In genomic region chr6:22122693-22123092, GRCm38 (mm10) we compare ENCODE assay signal across 12 mouse cellular contexts.
A peak's percentile ranks its signal among the peaks of the same experiment; 100 is the strongest.
DNase-seq lines count a peak whose midpoint lies in the region; ATAC-seq and TF ChIP-seq lines count a peak whose summit lies in the region.
"Had no signal": no experiment of that assay in that cellular context is flagged by ENCODE, and none has a peak within 500 bp of the region (broad histone marks: within the 10 kb centered on the region; RNA-seq: fewer than 3 reads in every experiment).

No protein-coding gene starts in this region.

- H3K79me2 ChIP-seq in CH12.LX (replicated peaks; ENCODE audit: control insufficient read depth, extremely low read depth, insufficient read depth, poor library complexity, severe bottlenecking) (no peaks in the 10 kb centered on the region), MEL (ENCODE audit: control insufficient read depth, insufficient read depth, low read length, poor library complexity) (no peaks in the 10 kb centered on the region)

- no peak overlapping the region for H3K4me3 ChIP-seq in midbrain, embryonic 11.5 days (ENCODE audit: low read depth, low read length)
- H3K4me3 ChIP-seq in midbrain, embryonic 15.5 days, result no peak overlapping the region
- no peak overlapping the region for H3K4me3 ChIP-seq in CH12.LX (replicated peaks in 1 of 3; ENCODE audit: low read depth in 2 of 3, low read length in 2 of 3, poor library complexity in 1 of 3)
- no peak overlapping the region for H3K4me3 ChIP-seq in MEL (ENCODE audit: control insufficient read depth in 1 of 2, insufficient read depth in 1 of 2, low read depth in 2 of 2, low read length in 2 of 2)
- H3K4me3 ChIP-seq in cerebellum, adult 2 months (replicated peaks; ENCODE audit: insufficient read depth, low read depth, low read length), result no peak overlapping the region
- H3K4me3 ChIP-seq: embryonic facial prominence, embryonic 10.5 days; embryonic facial prominence, embryonic 12.5 days; forebrain, embryonic 15.5 days had no signal

- H3K27me3 ChIP-seq in midbrain, embryonic 11.5 days (ENCODE audit: control insufficient read depth, insufficient read depth, low read length), result no peaks in the 10 kb centered on the region
- no peaks in the 10 kb centered on the region for H3K27me3 ChIP-seq in midbrain, embryonic 15.5 days (replicated peaks)
- H3K27me3 ChIP-seq in CH12.LX (replicated peaks) (no peaks in the 10 kb centered on the region), MEL (ENCODE audit: control insufficient read depth in 1 of 2, insufficient read depth in 2 of 2, low read length in 2 of 2) (no peaks in the 10 kb centered on the region)
- no peaks in the 10 kb centered on the region for H3K27me3 ChIP-seq in cerebellum, adult 2 months (ENCODE audit: control insufficient read depth, insufficient read depth, low read length)
- H3K27me3 ChIP-seq: embryonic facial prominence, embryonic 12.5 days; forebrain, embryonic 15.5 days had no signal

- H3K27ac ChIP-seq in midbrain, embryonic 11.5 days (ENCODE audit: low read depth, low read length), result no peak overlapping the region
- H3K27ac ChIP-seq in midbrain, embryonic 15.5 days, result no peak overlapping the region
- no peak overlapping the region for H3K27ac ChIP-seq in CH12.LX (ENCODE audit: insufficient read depth, low read depth)
- no peak overlapping the region for H3K27ac ChIP-seq in MEL (ENCODE audit: control insufficient read depth, low read depth, low read length)
- H3K27ac ChIP-seq in cerebellum, adult 2 months (ENCODE audit: insufficient read depth, low read length), result no peak overlapping the region
- H3K27ac ChIP-seq: embryonic facial prominence, embryonic 10.5 days; embryonic facial prominence, embryonic 12.5 days; forebrain, embryonic 15.5 days had no signal

- no peak for TF ChIP-seq CTCF in CH12.LX (conservative IDR thresholded peaks at IDR 0.05 in 1 of 2, IDR thresholded peaks at IDR 0.05 in 1 of 2; ENCODE audit: low read depth in 2 of 2, low read length in 2 of 2)
- TF ChIP-seq CTCF in MEL (IDR thresholded peaks at IDR 0.05 in 2 of 3, conservative IDR thresholded peaks at IDR 0.05 in 1 of 3; ENCODE audit: control insufficient read depth in 1 of 3, insufficient read depth in 1 of 3, low read depth in 2 of 3, low read length in 3 of 3, poor library complexity in 1 of 3, severe bottlenecking in 1 of 3), result no peak
- TF ChIP-seq CTCF in cerebellum, adult 2 months (IDR thresholded peaks at IDR 0.05; ENCODE audit: borderline replicate concordance, insufficient read depth, low read depth, low read length), result no peak

- TF ChIP-seq EP300 in CH12.LX (IDR thresholded peaks at IDR 0.05; ENCODE audit: low read length) (no peak), MEL (IDR thresholded peaks at IDR 0.05; ENCODE audit: low read depth in 1 of 2, low read length in 2 of 2) (no peak)

- no peak for TF ChIP-seq RAD21 in CH12.LX (IDR thresholded peaks at IDR 0.05; ENCODE audit: low read depth, low read length)
- TF ChIP-seq RAD21 in MEL (IDR thresholded peaks at IDR 0.05; ENCODE audit: low read depth, low read length), result no peak

- no peaks in the 10 kb centered on the region for H3K4me1 ChIP-seq in midbrain, embryonic 11.5 days (ENCODE audit: control insufficient read depth, insufficient read depth, low read length)
- no peaks in the 10 kb centered on the region for H3K4me1 ChIP-seq in midbrain, embryonic 15.5 days
- H3K4me1 ChIP-seq in CH12.LX (ENCODE audit: control insufficient read depth in 1 of 2, insufficient read depth in 2 of 2), result peaks cover 3 to 25% of the 10 kb centered on the region in 2 experiments; a peak in 3 of 4 replicates
- no peaks in the 10 kb centered on the region; a peak in 1 of 4 replicates for H3K4me1 ChIP-seq in MEL (ENCODE audit: control insufficient read depth in 1 of 2, insufficient read depth in 2 of 2, low read length in 2 of 2)
- H3K4me1 ChIP-seq in cerebellum, adult 2 months (ENCODE audit: control insufficient read depth, insufficient read depth, low read length), result no peaks in the 10 kb centered on the region
- H3K4me1 ChIP-seq: embryonic facial prominence, embryonic 12.5 days; forebrain, embryonic 15.5 days had no signal

- in situ Hi-C loops in CH12.LX (cut with MboI; ENCODE audit: low pct_ligation_motif_present, low pct_unique_long_range_greater_than_20kb, low sequenced_read_pairs), result loop anchor here (25.0 kb wide), 1 partner anchor 840 kb away; no protein-coding TSS in a partner anchor

- TF ChIP-seq POLR2A in CH12.LX (IDR thresholded peaks at IDR 0.05; ENCODE audit: low read depth, low read length), result no peak
- no peak for TF ChIP-seq POLR2A in MEL (IDR thresholded peaks at IDR 0.05; ENCODE audit: control insufficient read depth in 1 of 2, insufficient read depth in 1 of 2, low read depth in 1 of 2, low read length in 2 of 2, poor library complexity in 1 of 2)
- TF ChIP-seq POLR2A in cerebellum, adult 2 months (IDR thresholded peaks at IDR 0.05; ENCODE audit: borderline replicate concordance, insufficient read depth, low read length), result no peak

- DNase-seq in midbrain, embryonic 11.5 days (ENCODE audit: low spot score, missing footprints), result peak; percentile 75
- DNase-seq in CH12.LX (ENCODE audit: extremely low read depth), result peak; percentile 14
- no peak for DNase-seq in MEL (ENCODE audit: low read depth, low spot score)
- DNase-seq in cerebellum, adult 2 months, result no peak
- DNase-seq: adrenal gland, postnatal 25 days had no signal

- dilution Hi-C loops in CH12.LX (cut with MboI; ENCODE audit: extremely low pct_ligation_motif_present, extremely low pct_unique_long_range_greater_than_20kb, low sequenced_read_pairs), result no loop called here

- no peaks in the 10 kb centered on the region for H3K9me3 ChIP-seq in midbrain, embryonic 11.5 days (ENCODE audit: control insufficient read depth, low read length)
- no peaks in the 10 kb centered on the region for H3K9me3 ChIP-seq in midbrain, embryonic 15.5 days
- H3K9me3 ChIP-seq in CH12.LX (replicated peaks; ENCODE audit: low read length) (no peaks in the 10 kb centered on the region), MEL (replicated peaks; ENCODE audit: insufficient read depth, low read length) (no peaks in the 10 kb centered on the region)
- H3K9me3 ChIP-seq: embryonic facial prominence, embryonic 10.5 days; embryonic facial prominence, embryonic 12.5 days; forebrain, embryonic 15.5 days; G1E had no signal

- 79% methylated on average over 1 of the region's 1 CpGs for WGBS in midbrain, embryonic 11.5 days
- WGBS in midbrain, embryonic 15.5 days, result 100% methylated on average over 1 of the region's 1 CpGs
- 92% methylated on average over 1 of the region's 1 CpGs for WGBS in cerebellum, adult 2 months

- H3K9ac ChIP-seq in midbrain, embryonic 11.5 days (ENCODE audit: low read length), result no peak overlapping the region
- no peak overlapping the region for H3K9ac ChIP-seq in midbrain, embryonic 15.5 days
- H3K9ac ChIP-seq in CH12.LX (ENCODE audit: insufficient read depth, low read depth) (peak overlapping the region; percentile 19; the same call in 1 of the 2 replicates), MEL (ENCODE audit: control insufficient read depth, low read depth, low read length, poor library complexity, severe bottlenecking) (no peak overlapping the region)
- H3K9ac ChIP-seq: embryonic facial prominence, embryonic 12.5 days; forebrain, embryonic 15.5 days; forebrain, postnatal 0 days had no signal

- H3K36me3 ChIP-seq in midbrain, embryonic 11.5 days (ENCODE audit: control insufficient read depth, insufficient read depth, low read length), result no peaks in the 10 kb centered on the region
- no peaks in the 10 kb centered on the region for H3K36me3 ChIP-seq in midbrain, embryonic 15.5 days (replicated peaks)
- H3K36me3 ChIP-seq in CH12.LX (replicated peaks in 1 of 2; ENCODE audit: control insufficient read depth in 1 of 2, insufficient read depth in 1 of 2, low read length in 1 of 2) (no peaks in the 10 kb centered on the region), MEL (ENCODE audit: control insufficient read depth in 1 of 2, insufficient read depth in 2 of 2, low read length in 2 of 2) (no peaks in the 10 kb centered on the region)
- H3K36me3 ChIP-seq: embryonic facial prominence, embryonic 12.5 days; forebrain, embryonic 15.5 days; G1E had no signal

- no peak overlapping the region for H3K4me2 ChIP-seq in midbrain, embryonic 11.5 days
- H3K4me2 ChIP-seq in midbrain, embryonic 15.5 days, result no peak overlapping the region
- H3K4me2 ChIP-seq in CH12.LX (ENCODE audit: insufficient read depth, low read depth, poor library complexity, severe bottlenecking), result peak overlapping the region; percentile 67
- H3K4me2 ChIP-seq: embryonic facial prominence, embryonic 12.5 days; forebrain, embryonic 15.5 days had no signal

- ATAC-seq in midbrain, embryonic 11.5 days (ENCODE audit: low FRiP score), result no peak
- no peak for ATAC-seq in midbrain, embryonic 15.5 days (replicated peaks)
- no peak for ATAC-seq in megakaryocyte-erythroid progenitor cell, adult 5-6 weeks (replicated peaks; ENCODE audit: low FRiP score, low TSS enrichment, poor library complexity, severe bottlenecking)

TF ChIP-seq in CH12.LX, 34 proteins besides CTCF, POLR2A, EP300 and RAD21:
- TF ChIP-seq ZNF384 (IDR thresholded peaks at IDR 0.05; ENCODE audit: low read depth, low read length) (peak; percentile 90), CHD2 (IDR thresholded peaks at IDR 0.05; ENCODE audit: low read length) (no peak)

TF ChIP-seq in MEL, 35 proteins besides CTCF, POLR2A, EP300 and RAD21:
- TF ChIP-seq MAFK (IDR thresholded peaks at IDR 0.05; ENCODE audit: borderline replicate concordance, low read depth, low read length) (no peak), ZNF384 (IDR thresholded peaks at IDR 0.05; ENCODE audit: low read depth, low read length) (peak; percentile 20; the same call in 1 of the 2 replicates)

Comparison
In these comparisons a context has a peak if more than half of its experiments do, and no peak if none do; other contexts are left out.
1. DNase-seq: peak in midbrain, embryonic 11.5 days (single experiment) and CH12.LX (single experiment); none in MEL (single experiment) and cerebellum, adult 2 months (0 of 2).